Mouse (Mus musculus): ENCODE measurements around the gene Aktip. TPM values are rescaled to one million over a fixed set of nuclear protein-coding genes. Genes with fewer than 3 reads are reported as not detected.

The Aktip gene
- total RNA-seq, 2 experiments from 2014 or later = 31.3 to 34.0 TPM

DNA sequence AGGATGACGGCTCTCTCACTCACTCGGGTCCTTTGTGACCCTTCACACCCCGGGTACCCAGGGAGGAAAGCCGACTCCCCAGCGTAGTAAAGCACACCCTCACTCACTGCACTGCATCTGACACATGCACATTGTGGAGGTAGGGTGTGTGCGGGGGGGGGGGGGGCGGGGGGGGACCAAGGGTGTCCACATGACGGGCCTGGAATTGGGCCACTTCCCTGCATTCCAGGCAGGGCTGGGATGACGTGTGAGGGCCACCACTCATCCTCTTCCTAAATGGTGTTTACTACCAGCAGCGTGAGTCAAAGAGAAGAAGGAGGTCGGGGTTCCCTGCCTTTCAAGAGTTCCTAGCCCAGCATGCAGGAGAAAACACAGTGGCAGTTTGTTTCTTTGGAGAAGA, 11.6 kb downstream of the Aktip start:
- no peak for DNase-seq

- DNase-seq = no peak
Observed at GRCm38 (mm10) chr8:91186372-91186771, 13.4 kb downstream of the Aktip start.

DNA sequence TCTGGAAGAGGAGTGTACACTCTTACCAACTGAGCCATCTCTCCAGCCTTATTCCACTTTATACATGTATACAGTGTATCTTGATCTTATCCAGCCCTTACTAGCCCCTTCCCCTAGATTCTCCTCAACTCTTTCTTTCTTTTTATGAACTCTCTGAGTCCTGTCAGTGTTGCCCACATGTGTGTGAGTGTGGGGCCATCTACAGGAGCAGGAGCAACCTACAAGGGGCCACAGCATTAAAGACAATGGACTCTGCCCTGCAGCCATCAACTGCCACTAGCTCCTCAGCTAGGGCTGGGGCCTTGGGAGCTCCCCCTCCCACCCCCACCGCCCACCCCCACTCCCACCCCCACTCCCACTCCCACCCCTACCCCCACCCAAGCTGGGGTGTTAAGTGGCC, 22.1 kb downstream of the Aktip start:
- no peak for DNase-seq

DNA sequence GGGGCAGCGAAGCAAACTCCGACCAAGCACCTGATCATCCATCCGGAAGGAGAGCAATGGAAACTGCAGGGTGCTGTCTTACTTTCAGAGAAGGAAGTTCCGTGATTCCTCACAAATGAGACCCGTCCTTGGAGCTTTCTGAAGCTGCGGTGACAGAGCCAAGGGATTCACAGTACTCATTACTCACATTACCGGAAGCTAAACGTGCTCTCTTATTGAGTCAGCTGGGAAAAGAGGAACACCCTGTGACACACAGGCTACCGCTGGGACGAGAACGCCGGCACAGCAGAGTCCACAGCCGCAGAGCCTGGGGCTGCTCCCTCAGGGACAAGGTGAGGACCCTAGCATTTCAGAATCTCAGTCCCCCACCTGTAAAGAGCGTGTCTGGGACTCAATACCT, 23.6 kb downstream of the Aktip start:
- no peak for DNase-seq

- no peak for DNase-seq
Observed at GRCm38 (mm10) chr8:91171605-91172004, 28.2 kb downstream of the Aktip start.

GRCm38 (mm10) chr8:91170914-91171313, 28.9 kb downstream of the Aktip start:
- DNase-seq = no peak

GRCm38 (mm10) chr8:91170152-91170551, 29.6 kb downstream of the Aktip start:
- DNase-seq = no peak

DNA sequence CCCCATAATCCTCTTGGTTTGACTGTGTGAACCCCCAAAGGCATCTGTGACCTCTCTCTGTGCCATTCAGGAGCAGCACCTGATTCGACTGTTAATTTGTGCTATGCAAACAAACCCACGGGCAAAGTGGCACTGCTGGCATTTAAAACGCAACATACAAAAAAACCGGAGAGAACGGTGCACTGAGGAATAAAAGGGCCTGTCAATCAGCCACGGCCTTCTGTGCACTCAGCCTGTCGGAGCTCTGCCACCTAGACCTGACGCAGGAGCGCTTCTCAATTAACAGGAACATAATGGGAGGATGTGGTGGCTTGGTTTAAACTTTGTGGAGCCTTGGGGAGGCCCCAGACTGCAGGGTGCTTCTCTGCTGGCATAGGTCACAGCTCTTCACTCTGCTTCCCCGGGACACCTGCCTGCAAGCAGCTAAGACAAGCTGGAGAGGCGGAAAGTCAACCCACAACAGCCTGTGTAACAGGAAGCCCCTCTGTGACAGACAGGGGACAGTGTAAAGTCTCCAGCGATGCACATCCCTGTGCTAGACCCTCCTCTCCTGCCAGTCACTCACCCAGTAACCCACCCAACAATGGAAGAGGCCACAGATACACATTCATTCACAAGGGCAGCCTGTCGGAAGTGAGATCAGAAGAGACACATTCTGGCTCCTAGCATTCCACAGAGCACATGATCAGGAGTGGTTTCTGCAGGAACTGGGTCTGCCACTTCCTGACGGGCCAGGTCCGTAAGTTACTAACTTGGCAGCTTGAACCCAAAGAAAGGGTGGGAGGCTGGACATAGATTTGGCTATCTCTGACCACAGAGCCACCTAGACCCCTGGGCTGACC, 39.6 kb downstream of the Aktip start:
- DNase-seq = no peak

GRCm38 (mm10) chr8:91158617-91159016, 41.2 kb downstream of the Aktip start:
- no peak for DNase-seq

- peak; percentile 25 for DNase-seq
Observed at GRCm38 (mm10) chr8:91154564-91154963, 45.2 kb downstream of the Aktip start.

- no peak for DNase-seq
Observed at GRCm38 (mm10) chr8:91153831-91154230, 45.9 kb downstream of the Aktip start.

DNA sequence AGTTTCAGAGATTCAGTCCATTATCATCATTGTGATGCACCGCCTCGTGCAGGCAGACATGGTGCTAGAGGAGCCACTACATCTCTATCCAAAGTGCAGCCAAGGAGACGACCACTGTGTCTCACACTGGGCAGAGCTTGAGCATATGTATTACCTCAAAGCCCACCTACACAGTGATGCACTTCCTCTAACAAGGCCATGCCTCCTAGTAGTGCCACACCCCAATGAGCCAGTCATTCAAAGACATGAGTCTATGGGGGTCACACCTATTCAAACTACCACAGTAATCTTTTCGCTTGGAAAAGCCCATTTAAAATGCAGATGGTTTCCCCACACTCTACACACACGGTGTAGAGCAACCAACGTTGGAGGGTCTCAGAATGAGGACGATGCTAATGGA, 48.2 kb downstream of the Aktip start:
- no peak for DNase-seq

- no peak for DNase-seq
Observed at GRCm38 (mm10) chr8:91149298-91149697, 50.5 kb downstream of the Aktip start.

GRCm38 (mm10) chr8:91148643-91149178, 51.1 kb downstream of the Aktip start:
- peak; percentile 11 for DNase-seq

DNA sequence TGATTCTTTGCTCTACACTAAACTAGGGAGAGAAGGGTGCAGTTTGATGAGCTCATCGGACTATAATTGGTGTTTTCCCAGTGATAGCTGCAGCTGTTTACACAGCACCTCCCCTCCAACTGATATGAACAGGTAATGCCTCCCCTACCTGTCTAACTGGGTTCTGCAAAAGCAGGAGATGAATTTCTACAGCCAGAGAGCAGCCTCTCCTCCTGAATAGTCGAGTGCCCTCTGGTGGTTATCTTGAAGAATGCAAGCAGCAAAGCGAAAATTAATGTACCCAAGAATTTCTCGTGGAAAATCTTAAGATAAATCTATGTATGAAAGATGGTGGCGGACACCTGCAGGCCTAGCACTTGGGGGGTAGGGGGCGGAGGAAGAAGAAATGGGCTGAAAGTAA, 52.1 kb downstream of the Aktip start:
- DNase-seq = peak; percentile 53

DNA sequence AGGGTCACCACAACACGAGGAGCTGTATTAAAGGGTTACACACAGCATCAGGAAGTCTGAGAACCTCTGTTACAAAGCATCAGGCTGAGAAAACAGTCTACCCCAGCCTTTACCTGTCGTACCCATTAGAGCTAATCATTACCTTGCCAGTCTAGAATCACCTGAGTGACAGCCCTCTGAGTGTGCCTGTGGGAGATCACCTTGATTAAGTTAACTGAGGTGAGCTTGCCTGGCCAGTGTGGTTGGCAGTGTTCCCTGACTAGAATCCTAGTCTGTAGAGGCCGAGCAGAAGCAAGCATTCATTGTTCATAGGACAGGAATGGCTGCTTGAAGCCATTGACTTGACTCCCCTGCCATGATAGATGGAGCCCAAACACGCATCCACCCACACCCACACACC, 58.9 kb downstream of the Aktip start:
- DNase-seq = no peak

GRCm38 (mm10) chr8:91135308-91136181, 64.2 kb downstream of the Aktip start:
- no peak for DNase-seq

DNA sequence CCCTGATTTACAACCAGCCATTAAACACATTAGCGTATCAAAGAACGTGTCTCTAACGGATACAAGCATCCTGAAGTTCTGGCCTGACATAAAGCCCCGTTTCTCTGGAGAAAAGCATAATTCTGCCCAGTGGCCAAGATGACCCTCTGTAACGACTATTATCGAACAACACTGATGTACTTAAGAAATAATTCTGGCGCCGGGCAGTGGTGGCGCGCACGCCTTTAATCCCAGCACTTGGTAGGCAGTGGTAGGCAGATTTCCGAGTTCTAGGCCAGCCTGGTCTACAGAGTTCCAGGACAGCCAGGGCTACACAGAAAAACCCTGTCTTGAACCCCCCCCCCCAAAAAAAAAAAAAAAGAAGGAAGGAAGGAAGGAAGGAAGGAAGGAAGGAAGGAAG, 65.1 kb downstream of the Aktip start:
- no peak for DNase-seq

GRCm38 (mm10) chr8:91134070-91134475, 65.7 kb downstream of the Aktip start:
- DNase-seq = peak; percentile 98

- no peak for DNase-seq
Observed at GRCm38 (mm10) chr8:91133441-91134069, 66.2 kb downstream of the Aktip start.

DNA sequence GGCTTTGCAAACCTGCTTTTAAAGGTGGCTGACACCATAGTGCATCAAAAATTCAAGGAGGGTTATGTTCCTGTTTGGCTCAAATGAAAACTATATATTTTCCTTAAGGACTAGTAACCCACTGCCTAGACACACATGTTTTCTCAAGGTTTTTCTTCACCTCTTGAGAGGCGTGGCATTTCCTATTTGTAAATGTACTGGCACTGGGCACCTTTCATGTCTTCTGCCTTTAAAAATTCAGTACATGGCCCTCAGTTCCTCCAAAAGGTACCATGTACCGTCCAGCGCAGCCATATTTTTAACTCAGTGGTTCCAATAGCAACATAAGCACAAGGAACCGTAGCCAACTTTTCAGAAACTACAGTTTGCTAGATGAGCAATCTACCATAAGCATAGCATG, 67.0 kb downstream of the Aktip start:
- no peak for DNase-seq

DNA sequence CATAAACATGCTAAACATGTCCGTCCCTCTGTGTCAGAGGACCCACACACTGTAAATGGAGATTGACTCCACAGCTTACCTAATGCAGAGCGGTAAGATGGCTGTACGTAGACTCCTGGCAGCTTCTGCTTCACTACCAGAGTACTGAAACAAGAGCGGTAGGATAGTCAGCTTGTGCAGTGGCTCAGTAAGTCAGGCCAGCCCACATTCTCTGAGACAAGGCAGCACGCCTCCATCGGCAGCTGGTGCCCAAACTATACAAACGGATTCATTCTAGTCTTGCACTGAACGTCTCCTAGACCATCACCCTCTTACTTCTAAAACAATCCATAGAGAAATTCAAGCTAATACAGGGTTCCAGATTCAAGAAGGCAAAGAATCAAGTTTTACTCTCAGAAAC, 73.0 kb downstream of the Aktip start:
- DNase-seq = no peak

GRCm38 (mm10) chr8:91124315-91124714, 75.5 kb downstream of the Aktip start:
- DNase-seq = no peak
